Mouse (Mus musculus) liver, embryonic 14.5 days (tissue): Measurements from ENCODE around the gene Dpp4. TPM values are rescaled to one million over a fixed set of nuclear protein-coding genes. Genes with fewer than 3 reads are reported as not detected.

Source experiments
- ATAC-seq: fragments of 200-750 bp; cut with Nextera tagmentation; 2 replicates; pipeline ENCODE4 v1.8.0; 2017; ENCODE audit warnings: moderate number of reproducible peaks, mild to moderate bottlenecking, moderate library complexity; ENCODE audit not compliant: insufficient read depth
- DNase-seq, 3 experiments: peaks; one replicate each; pipeline ENCODE4 v3.0.0-alpha.2; 2012 to 2013; ENCODE audit warnings: low read depth in 3 of 3, low spot score in 3 of 3
- H3K27ac ChIP-seq: fragments of 300-500 bp; sonication (generic); 2 replicates; pipeline ENCODE4 v1.5.1; 2014; ENCODE audit warnings: moderate library complexity, mild to moderate bottlenecking, control low read depth, inconsistent platforms
- H3K27me3 ChIP-seq: fragments of 300-500 bp; sonication (generic); 2 replicates; pipeline ENCODE4 v1.6.1; 2014; ENCODE audit warnings: mild to moderate bottlenecking, low read length, moderate library complexity; ENCODE audit not compliant: control insufficient read depth, insufficient read depth
- H3K36me3 ChIP-seq: fragments of 300-500 bp; sonication (generic); replicated peaks from 2 replicates; pipeline ENCODE4 v1.6.1; 2014; ENCODE audit warnings: low read depth; ENCODE audit not compliant: control insufficient read depth, insufficient read depth
- H3K4me1 ChIP-seq, 2 experiments: fragments of 200-500 bp in 1 of 2; fragments of 300-500 bp in 1 of 2; sonication (generic) in 1 of 2; replicated peaks; 2 replicates each; pipeline ENCODE4 v1.6.1; 2012 to 2014; ENCODE audit warnings: antibody characterized with exemption in 1 of 2, inconsistent platforms in 1 of 2, low read length in 1 of 2; ENCODE audit not compliant: control insufficient read depth in 2 of 2, insufficient read depth in 2 of 2
- H3K4me2 ChIP-seq: fragments of 300-500 bp; sonication (generic); 2 replicates; pipeline ENCODE4 v1.6.1; 2014; ENCODE audit warnings: low read depth, mild to moderate bottlenecking, control low read depth, moderate library complexity
- H3K4me3 ChIP-seq, 2 experiments: fragments of 200-500 bp in 1 of 2; fragments of 300-500 bp in 1 of 2; sonication (generic) in 1 of 2; 2 replicates each; pipeline ENCODE4 v1.5.1; 2012 to 2014; ENCODE audit warnings: low read depth in 2 of 2, low read length in 2 of 2, mild to moderate bottlenecking in 2 of 2, control low read depth in 1 of 2, inconsistent platforms in 1 of 2, moderate library complexity in 1 of 2; ENCODE audit not compliant: insufficient read depth in 1 of 2
- H3K9ac ChIP-seq: fragments of 300-500 bp; sonication (generic); replicated peaks from 2 replicates; pipeline ENCODE4 v1.6.1; 2014; ENCODE audit warnings: mild to moderate bottlenecking, control low read depth, moderate library complexity
- H3K9me3 ChIP-seq: fragments of 300-500 bp; sonication (generic); 2 replicates; pipeline ENCODE4 v1.6.1; 2016; ENCODE audit warnings: low read length, mixed read lengths; ENCODE audit not compliant: control insufficient read depth
- CTCF ChIP-seq: IDR thresholded peaks from 2 replicates; pipeline ENCODE4 v1.5.1; 2016; ENCODE audit warnings: antibody characterized with exemption, low read depth, control low read depth
- EP300 ChIP-seq: IDR thresholded peaks from 2 replicates; pipeline ENCODE4 v1.6.1; 2016; ENCODE audit warnings: antibody characterized with exemption, low read depth
- WGBS: fragments of 180-500 bp; shearing (Covaris S2); extraction: QIAGEN DNeasy Blood & Tissue Kit; methylation state at CpG from one replicate; pipeline ENCODE4 v1.1.7; 2014; ENCODE audit not compliant: insufficient replicate concordance; 5-methylcytosine and 5-hydroxymethylcytosine counted together
- polyA plus RNA-seq, 2 experiments: library from polyadenylated mRNA; depleted of rRNA in 1 of 2; stranded (reverse) in 1 of 2; unstranded in 1 of 2; fragments of >200 nt; fragmentation: Nextera tagmentation in 1 of 2; extraction: Ambion mirVana in 1 of 2; gene quantifications; 2 replicates each; pipeline versions ENCODE4 v1.2.1 to v1.2.3; 2012 to 2014

Gene Dpp4
- polyA plus RNA-seq, 2 experiments, result 2.3 to 4.4 TPM

- Histone ChIP-seq H3K4me1 (no peaks in the 10 kb centered on the region), H3K4me2 (no peak overlapping the region), H3K4me3 (no peak overlapping the region), H3K9ac (no peak overlapping the region), H3K27me3 (no peaks in the 10 kb centered on the region), H3K9me3 (no peaks in the 10 kb centered on the region), H3K36me3 (no peaks in the 10 kb centered on the region), H3K27ac (no peak overlapping the region)
- DNase-seq (no peak), ATAC-seq (no peak)
- TF ChIP-seq CTCF (no peak), EP300 (no peak)
- 54% methylated on average over 6 of the region's 6 CpGs for WGBS
Measured at GRCm38 (mm10) chr2:62422515-62423342, 10.7 kb upstream of the Dpp4 start.

GRCm38 (mm10) chr2:62421229-62421628, 9.2 kb upstream of the Dpp4 start:
- no peak overlapping the region for H3K4me3 ChIP-seq
- no peak overlapping the region for H3K9ac ChIP-seq
- no peaks in the 10 kb centered on the region for H3K36me3 ChIP-seq
- H3K27ac ChIP-seq, result no peak overlapping the region
- H3K4me1 ChIP-seq, result no peaks in the 10 kb centered on the region
- DNase-seq (no peak), ATAC-seq (no peak)
- 49% methylated on average over 4 of the region's 4 CpGs for WGBS
- H3K4me2 ChIP-seq, result no peak overlapping the region
- TF ChIP-seq CTCF (no peak), EP300 (no peak)
- no peaks in the 10 kb centered on the region for H3K27me3 ChIP-seq
- H3K9me3 ChIP-seq, result no peaks in the 10 kb centered on the region

- H3K36me3 ChIP-seq, result no peaks in the 10 kb centered on the region
- no peak overlapping the region for H3K4me2 ChIP-seq
- no peaks in the 10 kb centered on the region for H3K27me3 ChIP-seq
- WGBS, result 49% methylated on average over 3 of the region's 3 CpGs
- DNase-seq (no peak), ATAC-seq (no peak)
- H3K9ac ChIP-seq, result no peak overlapping the region
- TF ChIP-seq EP300 (no peak), CTCF (no peak)
- H3K9me3 ChIP-seq, result no peaks in the 10 kb centered on the region
- H3K4me3 ChIP-seq, result no peak overlapping the region
- H3K4me1 ChIP-seq, result no peaks in the 10 kb centered on the region
- no peak overlapping the region for H3K27ac ChIP-seq
Measured at GRCm38 (mm10) chr2:62420045-62420444, 8.0 kb upstream of the Dpp4 start.

GRCm38 (mm10) chr2:62417233-62417632, 5.2 kb upstream of the Dpp4 start:
- H3K4me2 ChIP-seq, result no peak overlapping the region
- H3K9me3 ChIP-seq, result no peaks in the 10 kb centered on the region
- ATAC-seq (no peak), DNase-seq (no peak)
- WGBS, result 44% methylated on average over 1 of the region's 1 CpGs
- H3K4me1 ChIP-seq, result no peaks in the 10 kb centered on the region
- no peaks in the 10 kb centered on the region for H3K27me3 ChIP-seq
- no peak overlapping the region for H3K27ac ChIP-seq
- H3K36me3 ChIP-seq, result no peaks in the 10 kb centered on the region
- no peak for TF ChIP-seq EP300
- TF ChIP-seq CTCF, result no peak
- no peak overlapping the region for H3K9ac ChIP-seq
- no peak overlapping the region for H3K4me3 ChIP-seq

GRCm38 (mm10) chr2:62411211-62412080, 585 bp downstream of the Dpp4 start:
- DNase-seq, result no peak
- Histone ChIP-seq H3K4me3 (peak overlapping the region; percentile 43 to 45), H3K36me3 (no peaks in the 10 kb centered on the region), H3K9ac (no peak overlapping the region), H3K27me3 (no peaks in the 10 kb centered on the region; the same call in 1 of the 2 replicates), H3K9me3 (no peaks in the 10 kb centered on the region), H3K4me2 (peak overlapping the region; percentile 55), H3K4me1 (no peaks in the 10 kb centered on the region; a peak in 1 of 4 replicates), H3K27ac (no peak overlapping the region)
- peak; percentile 68 for ATAC-seq
- TF ChIP-seq EP300, result no peak
- no peak for TF ChIP-seq CTCF
- WGBS, result 6% methylated on average over 47 of the region's 47 CpGs
